Mouse (Mus musculus): Measurements from ENCODE around the gene Sgms1.

GRCm38 (mm10) chr19:32387403-32388190 lies 1.9 kb downstream of the Sgms1 start:
- no peak for TF ChIP-seq CTCF (IDR thresholded peaks at IDR 0.05; ENCODE audit: low read depth, low read length)
- TF ChIP-seq POLR2A (IDR thresholded peaks at IDR 0.05; ENCODE audit: borderline replicate concordance, low read depth, low read length), result no peak
